Mouse (Mus musculus) ES-E14 (cell line): ENCODE results near the gene Zdhhc14.

Experiments
- HCFC1 ChIP-seq: IDR thresholded peaks from 2 replicates; pipeline ENCODE4 v1.6.1; 2012; ENCODE audit warnings: low read length, inconsistent platforms, borderline replicate concordance; ENCODE audit not compliant: insufficient read depth
- MAFK ChIP-seq: IDR thresholded peaks from 2 replicates; pipeline ENCODE4 v1.6.1; 2014; ENCODE audit warnings: mild to moderate bottlenecking, low read depth, low read length, inconsistent platforms; ENCODE audit not compliant: insufficient read depth
- ZC3H11A ChIP-seq: IDR thresholded peaks from 2 replicates; pipeline ENCODE4 v1.6.1; 2012; ENCODE audit warnings: low read depth, mild to moderate bottlenecking, inconsistent platforms, low read length, borderline replicate concordance
- ZNF384 ChIP-seq: IDR thresholded peaks from 2 replicates; pipeline ENCODE4 v1.6.1; 2012; ENCODE audit warnings: low read depth, low read length, inconsistent platforms

DNA sequence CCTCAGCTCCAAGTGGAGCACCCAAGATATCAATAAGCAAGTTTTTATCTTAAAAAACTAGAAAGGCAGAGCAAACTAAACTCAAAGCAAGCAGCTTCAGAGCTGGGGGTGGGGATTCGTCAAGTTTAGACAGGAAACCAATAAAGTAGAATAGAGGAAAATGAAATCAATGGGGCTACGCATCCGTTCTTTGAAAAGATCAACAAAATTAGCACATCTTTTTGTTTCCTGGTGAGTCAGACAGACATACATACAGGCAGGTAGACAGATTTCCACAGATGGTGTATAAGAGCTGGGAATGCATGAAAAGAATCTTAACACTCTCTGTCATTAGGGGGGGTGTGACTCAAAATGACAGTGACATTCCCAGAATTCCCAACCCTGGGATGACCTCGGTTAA is 159.2 kb downstream of the Zdhhc14 start:
- TF ChIP-seq HCFC1 (no peak), ZNF384 (no peak), MAFK (no peak), ZC3H11A (no peak)
